Mouse (Mus musculus): ENCODE measurements around the gene Cxcr4. TPM values are rescaled to one million over a fixed set of nuclear protein-coding genes. Genes with fewer than 3 reads are reported as not detected.

The Cxcr4 gene
- total and polyA plus RNA-seq, 3 experiments: 4.2 to 11.2 TPM; not detected in 1

DNA sequence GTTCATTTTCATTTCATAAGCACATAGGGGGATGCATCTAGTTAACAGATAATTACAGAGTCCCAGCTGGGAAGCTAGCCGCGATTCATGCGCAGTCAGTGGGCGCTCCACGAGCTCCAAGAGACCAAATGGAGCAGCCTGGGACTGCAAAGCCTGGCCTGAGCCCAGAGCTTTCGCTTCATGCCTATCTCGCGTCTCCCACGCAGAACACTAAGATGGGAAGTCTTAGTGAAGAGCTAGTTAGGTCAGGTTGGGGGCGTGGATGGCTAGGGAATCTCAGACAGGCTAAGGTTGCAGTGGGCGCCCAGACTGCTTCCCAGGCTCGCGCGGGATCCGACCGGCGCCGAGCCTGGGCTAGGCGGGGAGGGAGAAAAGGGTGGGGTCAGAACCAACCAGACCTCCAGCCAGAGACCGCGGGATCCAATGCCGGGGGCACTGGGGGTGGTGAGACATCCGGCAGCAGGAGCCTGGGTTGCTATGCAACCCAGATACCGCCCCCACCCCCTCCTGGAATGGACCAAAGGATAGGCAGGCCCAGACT, 938 bp upstream of the Cxcr4 start:
- H3K4me3 ChIP-seq (ENCODE audit: control insufficient read depth in 1 of 2, insufficient read depth in 1 of 2, low read depth in 2 of 2, low read length in 2 of 2): peak overlapping the region; percentile 81 to 93
- no peak overlapping the region for H3K27ac ChIP-seq (ENCODE audit: control insufficient read depth, low read depth, low read length)
- H3K4me1 ChIP-seq (ENCODE audit: control insufficient read depth in 1 of 2, insufficient read depth in 2 of 2, low read length in 2 of 2): 0 out of 4 replicates have a peak, but pooled peaks cover 0 to 4% of the 10 kb centered on the region in 2 experiments
- peaks cover 5% of the 10 kb centered on the region; the same call in 1 of the 2 replicates for H3K79me2 ChIP-seq (ENCODE audit: control insufficient read depth, insufficient read depth, low read length, poor library complexity)
- TF ChIP-seq MXI1 (IDR thresholded peaks at IDR 0.05; ENCODE audit: low read depth, low read length) (no peak), USF1 (IDR thresholded peaks at IDR 0.05; ENCODE audit: low read depth, low read length) (no peak), KAT2A (conservative IDR thresholded peaks at IDR 0.05; ENCODE audit: low read depth, low read length) (no peak), JUND (IDR thresholded peaks at IDR 0.05; ENCODE audit: low read depth, low read length) (no peak), SMC3 (IDR thresholded peaks at IDR 0.05; ENCODE audit: low read depth, low read length) (no peak), ZNF384 (IDR thresholded peaks at IDR 0.05; ENCODE audit: low read depth, low read length) (no peak), TCF12 (IDR thresholded peaks at IDR 0.05; ENCODE audit: low read depth, low read length) (no peak), POLR2AphosphoS5 (IDR thresholded peaks at IDR 0.05; ENCODE audit: borderline replicate concordance, low read depth, low read length) (no peak), TBP (IDR thresholded peaks at IDR 0.05; ENCODE audit: low read depth, low read length) (no peak), ZMIZ1 (IDR thresholded peaks at IDR 0.05; ENCODE audit: low read depth, low read length) (no peak), EP300 (IDR thresholded peaks at IDR 0.05; ENCODE audit: low read depth in 1 of 2, low read length in 2 of 2) (no peak), POLR2A (IDR thresholded peaks at IDR 0.05; ENCODE audit: control insufficient read depth in 1 of 2, insufficient read depth in 1 of 2, low read depth in 1 of 2, low read length in 2 of 2, poor library complexity in 1 of 2) (no peak), MAX (IDR thresholded peaks at IDR 0.05; ENCODE audit: low read length) (no peak), ELF1 (IDR thresholded peaks at IDR 0.05; ENCODE audit: low read depth, low read length) (no peak), MYB (IDR thresholded peaks at IDR 0.05; ENCODE audit: low read depth, low read length) (no peak), CTCF (IDR thresholded peaks at IDR 0.05 in 2 of 3, conservative IDR thresholded peaks at IDR 0.05 in 1 of 3; ENCODE audit: control insufficient read depth in 1 of 3, insufficient read depth in 1 of 3, low read depth in 2 of 3, low read length in 3 of 3, poor library complexity in 1 of 3, severe bottlenecking in 1 of 3) (no peak), RCOR1 (IDR thresholded peaks at IDR 0.05; ENCODE audit: low read depth, low read length) (no peak)
- H3K9ac ChIP-seq (ENCODE audit: control insufficient read depth, low read depth, low read length, poor library complexity, severe bottlenecking): peak overlapping the region; percentile 37
- no peaks in the 10 kb centered on the region for H3K27me3 ChIP-seq (ENCODE audit: control insufficient read depth in 1 of 2, insufficient read depth in 2 of 2, low read length in 2 of 2)
- no peak for DNase-seq (ENCODE audit: low read depth, low spot score)
- no peaks in the 10 kb centered on the region for H3K36me3 ChIP-seq (ENCODE audit: control insufficient read depth in 1 of 2, insufficient read depth in 2 of 2, low read length in 2 of 2)
- H3K9me3 ChIP-seq (replicated peaks; ENCODE audit: insufficient read depth, low read length): no peaks in the 10 kb centered on the region

- H3K36me3 ChIP-seq (ENCODE audit: control insufficient read depth in 1 of 2, insufficient read depth in 2 of 2, low read length in 2 of 2): no peaks in the 10 kb centered on the region
- 0 out of 4 replicates have a peak, but pooled peaks cover 0 to 4% of the 10 kb centered on the region in 2 experiments for H3K4me1 ChIP-seq (ENCODE audit: control insufficient read depth in 1 of 2, insufficient read depth in 2 of 2, low read length in 2 of 2)
- H3K9me3 ChIP-seq (replicated peaks; ENCODE audit: insufficient read depth, low read length): no peaks in the 10 kb centered on the region
- H3K27me3 ChIP-seq (ENCODE audit: control insufficient read depth in 1 of 2, insufficient read depth in 2 of 2, low read length in 2 of 2): no peaks in the 10 kb centered on the region
- H3K27ac ChIP-seq (ENCODE audit: control insufficient read depth, low read depth, low read length): peak overlapping the region; percentile 71
- DNase-seq (ENCODE audit: low read depth, low spot score): peak; percentile 86
- no peak for TF ChIP-seq JUND (IDR thresholded peaks at IDR 0.05; ENCODE audit: low read depth, low read length)
- TF ChIP-seq MAX (IDR thresholded peaks at IDR 0.05; ENCODE audit: low read length): peak; percentile 47; the same call in 1 of the 2 replicates
- TF ChIP-seq MYC (IDR thresholded peaks at IDR 0.05; ENCODE audit: low read depth, low read length): 0 out of 2 replicates have a peak, but pooled peaks have one; percentile 14
- peak overlapping the region; percentile 81 to 93 for H3K4me3 ChIP-seq (ENCODE audit: control insufficient read depth in 1 of 2, insufficient read depth in 1 of 2, low read depth in 2 of 2, low read length in 2 of 2)
- H3K9ac ChIP-seq (ENCODE audit: control insufficient read depth, low read depth, low read length, poor library complexity, severe bottlenecking): peak overlapping the region; percentile 82
- H3K79me2 ChIP-seq (ENCODE audit: control insufficient read depth, insufficient read depth, low read length, poor library complexity): peaks cover 5% of the 10 kb centered on the region; the same call in 1 of the 2 replicates
These were observed 327 bp downstream of the Cxcr4 start for GRCm38 (mm10) chr1:128591721-128592210.

Measured in MEL (cell line).